Mouse (Mus musculus): ENCODE measurements at regions not wholly inside any gene's neighbourhood (a gene's known extent, or its start where the extent isn't known, plus 50 kb on each side); places are given as distances from the start of the nearest gene placed in this dataset.
A peak's percentile ranks its signal among the peaks of the same experiment; 100 is the strongest.

- 50% methylated on average over 6 of the region's 6 CpGs for WGBS (ENCODE audit: insufficient replicate concordance)
- Histone ChIP-seq H3K4me1 (replicated peaks; ENCODE audit: control insufficient read depth in 2 of 2, insufficient read depth in 2 of 2, low read length in 1 of 2) (no peaks in the 10 kb centered on the region), H3K4me3 (ENCODE audit: insufficient read depth in 1 of 2, low read depth in 2 of 2, low read length in 2 of 2) (no peak overlapping the region), H3K27me3 (ENCODE audit: control insufficient read depth, insufficient read depth, low read length) (no peaks in the 10 kb centered on the region), H3K9ac (replicated peaks) (no peak overlapping the region), H3K4me2 (ENCODE audit: low read depth) (no peak overlapping the region), H3K27ac (no peak overlapping the region), H3K9me3 (ENCODE audit: control insufficient read depth, low read length) (no peaks in the 10 kb centered on the region), H3K36me3 (replicated peaks; ENCODE audit: control insufficient read depth, insufficient read depth, low read depth) (no peaks in the 10 kb centered on the region)
- ATAC-seq (ENCODE audit: insufficient read depth): no peak
- TF ChIP-seq CTCF (IDR thresholded peaks at IDR 0.05; ENCODE audit: low read depth) (no peak), EP300 (IDR thresholded peaks at IDR 0.05; ENCODE audit: low read depth) (no peak)
- no peak for DNase-seq (ENCODE audit: low read depth in 3 of 3, low spot score in 3 of 3)
These were observed 145.5 kb downstream of the Unc5cl start for GRCm38 (mm10) chr17:48600176-48600575.

GRCm38 (mm10) chr17:48602554-48602953 lies 147.9 kb downstream of the Unc5cl start:
- Histone ChIP-seq H3K9me3 (ENCODE audit: control insufficient read depth, low read length) (no peaks in the 10 kb centered on the region), H3K27me3 (ENCODE audit: control insufficient read depth, insufficient read depth, low read length) (no peaks in the 10 kb centered on the region), H3K4me2 (ENCODE audit: low read depth) (no peak overlapping the region), H3K4me3 (ENCODE audit: insufficient read depth in 1 of 2, low read depth in 2 of 2, low read length in 2 of 2) (no peak overlapping the region), H3K9ac (replicated peaks) (no peak overlapping the region), H3K27ac (no peak overlapping the region), H3K4me1 (replicated peaks; ENCODE audit: control insufficient read depth in 2 of 2, insufficient read depth in 2 of 2, low read length in 1 of 2) (no peaks in the 10 kb centered on the region), H3K36me3 (replicated peaks; ENCODE audit: control insufficient read depth, insufficient read depth, low read depth) (no peaks in the 10 kb centered on the region)
- DNase-seq (ENCODE audit: low read depth in 3 of 3, low spot score in 3 of 3) (peak in 1 of 3 experiments; percentile 22), ATAC-seq (ENCODE audit: insufficient read depth) (no peak)
- TF ChIP-seq CTCF (IDR thresholded peaks at IDR 0.05; ENCODE audit: low read depth): peak; percentile 79
- no peak for TF ChIP-seq EP300 (IDR thresholded peaks at IDR 0.05; ENCODE audit: low read depth)
- under 1% methylated on average over 6 of the region's 6 CpGs for WGBS (ENCODE audit: insufficient replicate concordance)

GRCm38 (mm10) chr17:48606767-48607166 lies 152.1 kb downstream of the Unc5cl start:
- H3K27me3 ChIP-seq (ENCODE audit: control insufficient read depth, insufficient read depth, low read length): no peaks in the 10 kb centered on the region
- DNase-seq (ENCODE audit: low read depth in 3 of 3, low spot score in 3 of 3): no peak
- ATAC-seq (ENCODE audit: insufficient read depth): no peak
- H3K27ac ChIP-seq: no peak overlapping the region
- WGBS (ENCODE audit: insufficient replicate concordance): 59% methylated on average over 4 of the region's 4 CpGs
- H3K9ac ChIP-seq (replicated peaks): no peak overlapping the region
- no peaks in the 10 kb centered on the region for H3K4me1 ChIP-seq (replicated peaks; ENCODE audit: control insufficient read depth in 2 of 2, insufficient read depth in 2 of 2, low read length in 1 of 2)
- H3K4me2 ChIP-seq (ENCODE audit: low read depth): no peak overlapping the region
- TF ChIP-seq CTCF (IDR thresholded peaks at IDR 0.05; ENCODE audit: low read depth) (no peak), EP300 (IDR thresholded peaks at IDR 0.05; ENCODE audit: low read depth) (no peak)
- H3K36me3 ChIP-seq (replicated peaks; ENCODE audit: control insufficient read depth, insufficient read depth, low read depth): no peaks in the 10 kb centered on the region
- H3K4me3 ChIP-seq (ENCODE audit: insufficient read depth in 1 of 2, low read depth in 2 of 2, low read length in 2 of 2): no peak overlapping the region
- no peaks in the 10 kb centered on the region for H3K9me3 ChIP-seq (ENCODE audit: control insufficient read depth, low read length)

GRCm38 (mm10) chr17:48608315-48608714 lies 153.6 kb downstream of the Unc5cl start:
- H3K36me3 ChIP-seq (replicated peaks; ENCODE audit: control insufficient read depth, insufficient read depth, low read depth): no peaks in the 10 kb centered on the region
- H3K27me3 ChIP-seq (ENCODE audit: control insufficient read depth, insufficient read depth, low read length): no peaks in the 10 kb centered on the region
- H3K9ac ChIP-seq (replicated peaks): no peak overlapping the region
- ATAC-seq (ENCODE audit: insufficient read depth) (no peak), DNase-seq (ENCODE audit: low read depth in 3 of 3, low spot score in 3 of 3) (no peak)
- H3K9me3 ChIP-seq (ENCODE audit: control insufficient read depth, low read length): no peaks in the 10 kb centered on the region
- WGBS (ENCODE audit: insufficient replicate concordance): 61% methylated on average over 3 of the region's 3 CpGs
- H3K4me2 ChIP-seq (ENCODE audit: low read depth): no peak overlapping the region
- H3K4me1 ChIP-seq (replicated peaks; ENCODE audit: control insufficient read depth in 2 of 2, insufficient read depth in 2 of 2, low read length in 1 of 2): no peaks in the 10 kb centered on the region
- H3K27ac ChIP-seq: no peak overlapping the region
- TF ChIP-seq EP300 (IDR thresholded peaks at IDR 0.05; ENCODE audit: low read depth) (no peak), CTCF (IDR thresholded peaks at IDR 0.05; ENCODE audit: low read depth) (no peak)
- no peak overlapping the region for H3K4me3 ChIP-seq (ENCODE audit: insufficient read depth in 1 of 2, low read depth in 2 of 2, low read length in 2 of 2)

GRCm38 (mm10) chr17:48610107-48610506 lies 155.4 kb downstream of the Unc5cl start:
- ATAC-seq (ENCODE audit: insufficient read depth) (no peak), DNase-seq (ENCODE audit: low read depth in 3 of 3, low spot score in 3 of 3) (no peak)
- no peak overlapping the region for H3K4me3 ChIP-seq (ENCODE audit: insufficient read depth in 1 of 2, low read depth in 2 of 2, low read length in 2 of 2)
- no peak overlapping the region for H3K4me2 ChIP-seq (ENCODE audit: low read depth)
- no peak overlapping the region for H3K27ac ChIP-seq
- TF ChIP-seq CTCF (IDR thresholded peaks at IDR 0.05; ENCODE audit: low read depth) (no peak), EP300 (IDR thresholded peaks at IDR 0.05; ENCODE audit: low read depth) (no peak)
- H3K36me3 ChIP-seq (replicated peaks; ENCODE audit: control insufficient read depth, insufficient read depth, low read depth): no peaks in the 10 kb centered on the region
- WGBS (ENCODE audit: insufficient replicate concordance): 68% methylated on average over 10 of the region's 10 CpGs
- no peaks in the 10 kb centered on the region for H3K27me3 ChIP-seq (ENCODE audit: control insufficient read depth, insufficient read depth, low read length)
- no peaks in the 10 kb centered on the region for H3K4me1 ChIP-seq (replicated peaks; ENCODE audit: control insufficient read depth in 2 of 2, insufficient read depth in 2 of 2, low read length in 1 of 2)
- H3K9me3 ChIP-seq (ENCODE audit: control insufficient read depth, low read length): no peaks in the 10 kb centered on the region
- H3K9ac ChIP-seq (replicated peaks): no peak overlapping the region

Data from liver, embryonic 14.5 days (tissue).